Mouse (Mus musculus): ENCODE results near the gene Ttc9. TPM values are rescaled to one million over a fixed set of nuclear protein-coding genes. Genes with fewer than 3 reads are reported as not detected.

Ttc9 gene
- total and polyA plus RNA-seq, 2 experiments from 2014 or later, result 3.6 to 7.9 TPM

- no peak overlapping the region for H3K4me2 ChIP-seq (ENCODE audit: low read depth, low read length)
- no peak overlapping the region for H3K4me3 ChIP-seq (ENCODE audit: low read depth, low read length)
- no peaks in the 10 kb centered on the region for H3K36me3 ChIP-seq (replicated peaks; ENCODE audit: control insufficient read depth, insufficient read depth, low read length)
- H3K27ac ChIP-seq (ENCODE audit: low read depth), result no peak overlapping the region
- no peak overlapping the region for H3K9ac ChIP-seq (replicated peaks; ENCODE audit: low read depth, low read length)
- no peaks in the 10 kb centered on the region for H3K27me3 ChIP-seq (ENCODE audit: control insufficient read depth, insufficient read depth, low read length)
- DNase-seq (ENCODE audit: low spot score), result no peak
- no peaks in the 10 kb centered on the region for H3K4me1 ChIP-seq (ENCODE audit: control insufficient read depth, insufficient read depth)
- TF ChIP-seq EP300 (IDR thresholded peaks at IDR 0.05; ENCODE audit: low read depth) (no peak), CTCF (IDR thresholded peaks at IDR 0.05; ENCODE audit: low read depth) (no peak)
- no peaks in the 10 kb centered on the region for H3K9me3 ChIP-seq (replicated peaks; ENCODE audit: control insufficient read depth, low read length)
- no peak for ATAC-seq (ENCODE audit: insufficient read depth, low read depth)
Measured at GRCm38 (mm10) chr12:81609445-81609844, 21.6 kb upstream of the Ttc9 start.

DNA sequence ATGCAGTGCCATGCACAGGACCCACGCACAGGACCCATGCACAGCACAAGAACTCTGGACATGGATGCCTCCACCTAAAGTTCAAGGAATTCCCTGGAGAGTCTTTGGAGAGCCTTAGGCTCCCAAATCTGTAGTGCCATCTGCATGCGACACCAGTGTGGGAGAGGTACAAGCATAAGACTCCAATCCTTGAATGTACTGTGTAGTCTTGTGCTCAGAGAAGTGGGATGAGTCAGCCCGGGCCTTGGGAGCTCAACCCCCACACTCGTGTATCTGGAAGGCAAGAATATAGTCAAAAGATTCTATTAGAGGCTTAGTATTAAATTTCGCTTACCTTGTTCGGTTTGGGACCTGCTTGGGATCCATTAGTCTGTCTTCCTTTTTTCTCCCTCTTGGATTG, 15.2 kb upstream of the Ttc9 start:
- Histone ChIP-seq H3K4me2 (ENCODE audit: low read depth, low read length) (no peak overlapping the region), H3K36me3 (replicated peaks; ENCODE audit: control insufficient read depth, insufficient read depth, low read length) (no peaks in the 10 kb centered on the region), H3K4me1 (ENCODE audit: control insufficient read depth, insufficient read depth) (no peaks in the 10 kb centered on the region), H3K27ac (ENCODE audit: low read depth) (no peak overlapping the region), H3K4me3 (ENCODE audit: low read depth, low read length) (no peak overlapping the region), H3K9me3 (replicated peaks; ENCODE audit: control insufficient read depth, low read length) (no peaks in the 10 kb centered on the region), H3K27me3 (ENCODE audit: control insufficient read depth, insufficient read depth, low read length) (no peaks in the 10 kb centered on the region), H3K9ac (replicated peaks; ENCODE audit: low read depth, low read length) (no peak overlapping the region)
- TF ChIP-seq EP300 (IDR thresholded peaks at IDR 0.05; ENCODE audit: low read depth), result no peak
- TF ChIP-seq CTCF (IDR thresholded peaks at IDR 0.05; ENCODE audit: low read depth), result no peak
- WGBS, result 76% methylated on average over 6 of the region's 6 CpGs
- no peak for ATAC-seq (ENCODE audit: insufficient read depth, low read depth)
- DNase-seq (ENCODE audit: low spot score), result no peak

GRCm38 (mm10) chr12:81616980-81617379, 14.1 kb upstream of the Ttc9 start:
- H3K9me3 ChIP-seq (replicated peaks; ENCODE audit: control insufficient read depth, low read length), result no peaks in the 10 kb centered on the region
- TF ChIP-seq CTCF (IDR thresholded peaks at IDR 0.05; ENCODE audit: low read depth) (no peak), EP300 (IDR thresholded peaks at IDR 0.05; ENCODE audit: low read depth) (no peak)
- no peak overlapping the region for H3K9ac ChIP-seq (replicated peaks; ENCODE audit: low read depth, low read length)
- H3K36me3 ChIP-seq (replicated peaks; ENCODE audit: control insufficient read depth, insufficient read depth, low read length), result no peaks in the 10 kb centered on the region
- H3K4me2 ChIP-seq (ENCODE audit: low read depth, low read length), result no peak overlapping the region
- H3K27ac ChIP-seq (ENCODE audit: low read depth), result no peak overlapping the region
- no peaks in the 10 kb centered on the region for H3K27me3 ChIP-seq (ENCODE audit: control insufficient read depth, insufficient read depth, low read length)
- no peaks in the 10 kb centered on the region for H3K4me1 ChIP-seq (ENCODE audit: control insufficient read depth, insufficient read depth)
- ATAC-seq (ENCODE audit: insufficient read depth, low read depth), result no peak
- 64% methylated on average over 7 of the region's 7 CpGs for WGBS
- no peak overlapping the region for H3K4me3 ChIP-seq (ENCODE audit: low read depth, low read length)
- no peak for DNase-seq (ENCODE audit: low spot score)

DNA sequence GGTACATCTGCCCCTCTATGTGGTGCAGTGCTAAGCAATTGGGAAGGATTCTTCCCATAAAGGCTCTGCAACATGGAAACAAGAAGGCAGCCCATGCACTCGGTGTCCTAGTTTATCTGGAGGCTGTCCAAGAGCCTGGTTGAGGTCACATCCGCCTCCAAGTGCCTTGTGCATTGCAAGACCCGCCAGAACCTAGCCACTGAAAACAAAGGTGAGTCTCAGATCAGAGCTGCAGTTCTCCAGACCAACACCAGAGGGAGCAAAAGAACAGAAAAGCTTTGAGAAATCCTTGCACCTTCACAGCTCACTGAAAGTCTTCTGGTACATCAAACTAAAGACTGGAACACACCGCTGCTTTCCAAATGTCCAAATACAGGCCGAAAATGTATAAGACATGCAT, 11.7 kb upstream of the Ttc9 start:
- no peaks in the 10 kb centered on the region for H3K27me3 ChIP-seq (ENCODE audit: control insufficient read depth, insufficient read depth, low read length)
- H3K36me3 ChIP-seq (replicated peaks; ENCODE audit: control insufficient read depth, insufficient read depth, low read length), result no peaks in the 10 kb centered on the region
- no peaks in the 10 kb centered on the region for H3K4me1 ChIP-seq (ENCODE audit: control insufficient read depth, insufficient read depth)
- 12% methylated on average over 5 of the region's 5 CpGs for WGBS
- H3K27ac ChIP-seq (ENCODE audit: low read depth), result no peak overlapping the region
- DNase-seq (ENCODE audit: low spot score), result peak; percentile 46
- H3K4me3 ChIP-seq (ENCODE audit: low read depth, low read length), result no peak overlapping the region
- TF ChIP-seq CTCF (IDR thresholded peaks at IDR 0.05; ENCODE audit: low read depth) (peak; percentile 88), EP300 (IDR thresholded peaks at IDR 0.05; ENCODE audit: low read depth) (no peak)
- ATAC-seq (ENCODE audit: insufficient read depth, low read depth), result no peak
- no peak overlapping the region for H3K4me2 ChIP-seq (ENCODE audit: low read depth, low read length)
- H3K9ac ChIP-seq (replicated peaks; ENCODE audit: low read depth, low read length), result no peak overlapping the region
- no peaks in the 10 kb centered on the region for H3K9me3 ChIP-seq (replicated peaks; ENCODE audit: control insufficient read depth, low read length)

DNA sequence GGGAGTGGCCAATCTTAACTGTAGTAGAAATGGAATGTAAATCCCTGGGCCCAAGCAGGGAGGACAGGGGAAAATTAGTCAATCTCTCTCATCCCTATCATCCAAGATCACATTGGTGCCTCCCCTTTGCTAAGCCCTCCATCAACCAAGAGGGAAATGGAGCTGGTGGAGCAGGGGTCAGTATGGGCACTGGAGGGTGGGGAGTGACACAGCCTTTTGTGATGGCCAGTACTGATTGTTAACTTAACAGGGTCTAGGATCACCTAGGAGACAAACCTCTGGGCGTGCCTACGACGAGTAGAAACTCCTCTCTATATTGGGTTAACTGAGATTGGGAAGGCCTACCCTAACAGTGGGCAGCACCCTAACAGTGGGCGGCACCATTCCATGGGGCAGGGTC, 7.7 kb upstream of the Ttc9 start:
- WGBS, result 70% methylated on average over 4 of the region's 4 CpGs
- Histone ChIP-seq H3K27ac (ENCODE audit: low read depth) (no peak overlapping the region), H3K9ac (replicated peaks; ENCODE audit: low read depth, low read length) (no peak overlapping the region), H3K36me3 (replicated peaks; ENCODE audit: control insufficient read depth, insufficient read depth, low read length) (no peaks in the 10 kb centered on the region), H3K9me3 (replicated peaks; ENCODE audit: control insufficient read depth, low read length) (no peaks in the 10 kb centered on the region), H3K4me1 (ENCODE audit: control insufficient read depth, insufficient read depth) (no peaks in the 10 kb centered on the region), H3K4me2 (ENCODE audit: low read depth, low read length) (no peak overlapping the region), H3K4me3 (ENCODE audit: low read depth, low read length) (no peak overlapping the region), H3K27me3 (ENCODE audit: control insufficient read depth, insufficient read depth, low read length) (0 out of 2 replicates have a peak, but pooled peaks cover 8% of the 10 kb centered on the region)
- TF ChIP-seq CTCF (IDR thresholded peaks at IDR 0.05; ENCODE audit: low read depth) (no peak), EP300 (IDR thresholded peaks at IDR 0.05; ENCODE audit: low read depth) (no peak)
- ATAC-seq (ENCODE audit: insufficient read depth, low read depth), result no peak
- no peak for DNase-seq (ENCODE audit: low spot score)

- H3K27ac ChIP-seq (ENCODE audit: low read depth), result no peak overlapping the region
- TF ChIP-seq CTCF (IDR thresholded peaks at IDR 0.05; ENCODE audit: low read depth) (no peak), EP300 (IDR thresholded peaks at IDR 0.05; ENCODE audit: low read depth) (no peak)
- no peaks in the 10 kb centered on the region for H3K36me3 ChIP-seq (replicated peaks; ENCODE audit: control insufficient read depth, insufficient read depth, low read length)
- peaks cover 38% of the 10 kb centered on the region for H3K27me3 ChIP-seq (ENCODE audit: control insufficient read depth, insufficient read depth, low read length)
- H3K9ac ChIP-seq (replicated peaks; ENCODE audit: low read depth, low read length), result no peak overlapping the region
- DNase-seq (ENCODE audit: low spot score) (no peak), ATAC-seq (ENCODE audit: insufficient read depth, low read depth) (no peak)
- H3K4me3 ChIP-seq (ENCODE audit: low read depth, low read length), result no peak overlapping the region
- H3K4me2 ChIP-seq (ENCODE audit: low read depth, low read length), result no peak overlapping the region
- no peaks in the 10 kb centered on the region for H3K9me3 ChIP-seq (replicated peaks; ENCODE audit: control insufficient read depth, low read length)
- WGBS, result 63% methylated on average over 12 of the region's 12 CpGs
- peaks cover 4% of the 10 kb centered on the region; the same call in 1 of the 2 replicates for H3K4me1 ChIP-seq (ENCODE audit: control insufficient read depth, insufficient read depth)
Measured at GRCm38 (mm10) chr12:81626226-81626861, 4.7 kb upstream of the Ttc9 start.

All from heart, postnatal 0 days (tissue).